ENCODE assay signal across 18 mouse cellular contexts in genomic region chr6:146939026-146939425, GRCm38 (mm10). TPM values are rescaled to one million over a fixed set of nuclear protein-coding genes. Genes with fewer than 3 reads are reported as not detected.
DNase-seq lines count a peak whose midpoint lies in the region; ATAC-seq and TF ChIP-seq lines count a peak whose summit lies in the region.
"Had no signal": no experiment of that assay in that cellular context is flagged by ENCODE, and none has a peak within 500 bp of the region (broad histone marks: within the 10 kb centered on the region; RNA-seq: fewer than 3 reads in every experiment).

No protein-coding gene starts in this region.

- 80% methylated on average over 8 of the region's 8 CpGs for WGBS in limb, embryonic 12.5 days
- WGBS in limb, embryonic 10.5 days, result 89% methylated on average over 8 of the region's 8 CpGs
- whole genome bisulfite sequencing in embryonic facial prominence, embryonic 14.5 days, result 67% methylated on average over 8 of the region's 8 CpGs
- WGBS in kidney, postnatal 0 days, result 68% methylated on average over 8 of the region's 8 CpGs
- 58% methylated on average over 8 of the region's 8 CpGs for WGBS in stomach, postnatal 0 days
- 91% methylated on average over 8 of the region's 8 CpGs for WGBS in forebrain, embryonic 10.5 days

- no peak for TF ChIP-seq EP300 in stomach, postnatal 0 days (optimal IDR thresholded peaks at IDR 0.05)

- no peaks in the 10 kb centered on the region for H3K27me3 ChIP-seq in limb, embryonic 12.5 days
- H3K27me3 ChIP-seq in limb, embryonic 10.5 days (ENCODE audit: low read depth, poor library complexity, severe bottlenecking), result no peaks in the 10 kb centered on the region
- no peaks in the 10 kb centered on the region for H3K27me3 ChIP-seq in embryonic facial prominence, embryonic 14.5 days (replicated peaks; ENCODE audit: control insufficient read depth, insufficient read depth, low read length)
- no peaks in the 10 kb centered on the region for H3K27me3 ChIP-seq in kidney, postnatal 0 days (ENCODE audit: insufficient read depth, low read length)
- no peaks in the 10 kb centered on the region for H3K27me3 ChIP-seq in stomach, postnatal 0 days (ENCODE audit: control insufficient read depth, insufficient read depth, low read length)
- no peaks in the 10 kb centered on the region for H3K27me3 ChIP-seq in forebrain, embryonic 10.5 days (ENCODE audit: poor library complexity, severe bottlenecking)
- H3K27me3 ChIP-seq: forebrain, embryonic 15.5 days; heart, embryonic 12.5 days had no signal

- DNase-seq in limb, embryonic 10.5 days (ENCODE audit: low spot score), result no peak
- peak; percentile 89 for DNase-seq in embryonic facial prominence, embryonic 14.5 days (ENCODE audit: low spot score)
- DNase-seq in kidney, postnatal 0 days (ENCODE audit: low spot score), result no peak
- peak; percentile 50 for DNase-seq in stomach, postnatal 0 days (ENCODE audit: low spot score)
- DNase-seq in left cerebral cortex, postnatal 10 days (ENCODE audit: extremely low spot score in 1 of 2, low spot score in 2 of 2), result no peak
- DNase-seq in forebrain, embryonic 10.5 days (ENCODE audit: extremely low spot score, low spot score), result no peak
- DNase-seq: adrenal gland, postnatal 14 days; cerebellum, postnatal 10 days; gastrocnemius, postnatal 10 days had no signal

- H3K4me1 ChIP-seq in limb, embryonic 12.5 days (replicated peaks), result peaks cover 6% of the 10 kb centered on the region; the same call in 1 of the 2 replicates
- H3K4me1 ChIP-seq in limb, embryonic 10.5 days, result peaks cover 3% of the 10 kb centered on the region; the same call in 1 of the 2 replicates
- H3K4me1 ChIP-seq in embryonic facial prominence, embryonic 14.5 days (ENCODE audit: control insufficient read depth, insufficient read depth, low read length), result peaks cover 7% of the 10 kb centered on the region; the same call in 1 of the 2 replicates
- H3K4me1 ChIP-seq in kidney, postnatal 0 days (replicated peaks; ENCODE audit: insufficient read depth, low read length), result 0 out of 2 replicates have a peak, but pooled peaks cover 7% of the 10 kb centered on the region
- no peaks in the 10 kb centered on the region for H3K4me1 ChIP-seq in stomach, postnatal 0 days (replicated peaks; ENCODE audit: control insufficient read depth, insufficient read depth)
- H3K4me1 ChIP-seq in forebrain, embryonic 10.5 days, result peaks cover 16% of the 10 kb centered on the region
- H3K4me1 ChIP-seq: forebrain, embryonic 15.5 days had no signal

- peaks cover 11% of the 10 kb centered on the region for H3K36me3 ChIP-seq in limb, embryonic 12.5 days
- H3K36me3 ChIP-seq in limb, embryonic 10.5 days, result peaks cover 9% of the 10 kb centered on the region
- H3K36me3 ChIP-seq in embryonic facial prominence, embryonic 14.5 days (ENCODE audit: control insufficient read depth, insufficient read depth, low read length), result peaks cover 14% of the 10 kb centered on the region
- peaks cover 4% of the 10 kb centered on the region; the same call in 1 of the 2 replicates for H3K36me3 ChIP-seq in kidney, postnatal 0 days (ENCODE audit: insufficient read depth, low read length)
- no peaks in the 10 kb centered on the region for H3K36me3 ChIP-seq in stomach, postnatal 0 days (ENCODE audit: control insufficient read depth, insufficient read depth, low read length)
- peaks cover 12% of the 10 kb centered on the region for H3K36me3 ChIP-seq in forebrain, embryonic 10.5 days (replicated peaks)
- H3K36me3 ChIP-seq: forebrain, embryonic 15.5 days; G1E had no signal

- H3K4me2 ChIP-seq in limb, embryonic 12.5 days, result no peak overlapping the region
- H3K4me2 ChIP-seq in embryonic facial prominence, embryonic 14.5 days (ENCODE audit: low read depth, low read length), result no peak overlapping the region
- H3K4me2 ChIP-seq in kidney, postnatal 0 days (ENCODE audit: low read length), result no peak overlapping the region
- H3K4me2 ChIP-seq in stomach, postnatal 0 days (replicated peaks; ENCODE audit: low read depth), result no peak overlapping the region
- H3K4me2 ChIP-seq: forebrain, embryonic 15.5 days; heart, embryonic 12.5 days had no signal

- no peak overlapping the region for H3K9ac ChIP-seq in limb, embryonic 12.5 days (replicated peaks)
- no peak overlapping the region for H3K9ac ChIP-seq in embryonic facial prominence, embryonic 14.5 days (ENCODE audit: low read depth, low read length)
- no peak overlapping the region for H3K9ac ChIP-seq in kidney, postnatal 0 days (ENCODE audit: low read depth, low read length)
- H3K9ac ChIP-seq in stomach, postnatal 0 days (ENCODE audit: low read length), result no peak overlapping the region
- H3K9ac ChIP-seq: forebrain, embryonic 15.5 days; heart, embryonic 12.5 days had no signal

- no peak overlapping the region for H3K27ac ChIP-seq in limb, embryonic 12.5 days
- H3K27ac ChIP-seq in limb, embryonic 10.5 days, result no peak overlapping the region
- H3K27ac ChIP-seq in embryonic facial prominence, embryonic 14.5 days (replicated peaks; ENCODE audit: low read depth, low read length), result no peak overlapping the region
- no peak overlapping the region for H3K27ac ChIP-seq in kidney, postnatal 0 days
- peak overlapping the region; percentile 24 for H3K27ac ChIP-seq in stomach, postnatal 0 days (replicated peaks)
- H3K27ac ChIP-seq in forebrain, embryonic 10.5 days, result no peak overlapping the region
- H3K27ac ChIP-seq: forebrain, embryonic 15.5 days; hindbrain, embryonic 10.5 days had no signal

- no peak overlapping the region for H3K4me3 ChIP-seq in limb, embryonic 12.5 days (replicated peaks)
- H3K4me3 ChIP-seq in limb, embryonic 10.5 days, result no peak overlapping the region
- H3K4me3 ChIP-seq in embryonic facial prominence, embryonic 14.5 days (ENCODE audit: low read depth, low read length), result no peak overlapping the region
- H3K4me3 ChIP-seq in kidney, postnatal 0 days (replicated peaks; ENCODE audit: low read depth, low read length), result no peak overlapping the region
- no peak overlapping the region for H3K4me3 ChIP-seq in stomach, postnatal 0 days (ENCODE audit: low read depth, low read length)
- H3K4me3 ChIP-seq in forebrain, embryonic 10.5 days, result no peak overlapping the region
- H3K4me3 ChIP-seq: forebrain, embryonic 15.5 days; heart, embryonic 12.5 days; hindbrain, embryonic 10.5 days had no signal

- peak; percentile 37; the same call in 1 of the 2 replicates for ATAC-seq in limb, embryonic 12.5 days (ENCODE audit: insufficient number of reproducible peaks, insufficient read depth, low FRiP score, low TSS enrichment, low read depth)
- ATAC-seq in embryonic facial prominence, embryonic 14.5 days (ENCODE audit: low read depth), result peak; percentile 88
- peak; percentile 54; the same call in 1 of the 2 replicates for ATAC-seq in kidney, postnatal 0 days (replicated peaks; ENCODE audit: low FRiP score, low read depth)
- peak; percentile 91 for ATAC-seq in stomach, postnatal 0 days (ENCODE audit: low FRiP score, low TSS enrichment)
- no peak for ATAC-seq in megakaryocyte progenitor cell, adult 5-6 weeks (replicated peaks; ENCODE audit: poor library complexity)
- ATAC-seq: forebrain, embryonic 15.5 days had no signal

- TF ChIP-seq CTCF in kidney, postnatal 0 days (IDR thresholded peaks at IDR 0.05; ENCODE audit: low read depth), result no peak
- TF ChIP-seq CTCF in stomach, postnatal 0 days (IDR thresholded peaks at IDR 0.05; ENCODE audit: low read depth), result no peak

- intact Hi-C loops in left cerebral cortex, postnatal 10 days (cut with DNase I), result no loop called here

- no peaks in the 10 kb centered on the region for H3K9me3 ChIP-seq in limb, embryonic 12.5 days
- H3K9me3 ChIP-seq in limb, embryonic 10.5 days (replicated peaks), result no peaks in the 10 kb centered on the region
- H3K9me3 ChIP-seq in embryonic facial prominence, embryonic 14.5 days (ENCODE audit: control insufficient read depth, low read length), result no peaks in the 10 kb centered on the region
- no peaks in the 10 kb centered on the region for H3K9me3 ChIP-seq in kidney, postnatal 0 days (replicated peaks; ENCODE audit: low read length)
- no peaks in the 10 kb centered on the region for H3K9me3 ChIP-seq in stomach, postnatal 0 days (ENCODE audit: control insufficient read depth, low read length)
- H3K9me3 ChIP-seq in forebrain, embryonic 10.5 days, result no peaks in the 10 kb centered on the region
- H3K9me3 ChIP-seq: forebrain, embryonic 15.5 days; G1E; heart, embryonic 12.5 days; hindbrain, embryonic 10.5 days had no signal

RNA-seq across cellular contexts. Expression of gene 1700034J05Rik, which starts 15.2 kb away (rescaled TPM):
- polyA plus RNA-seq in limb, embryonic 12.5 days (2016; fragmentation: Nextera tagmentation; extraction: Ambion mirVana), result 0.10 and 0.11 TPM in 2 replicates
- polyA plus RNA-seq in limb, embryonic 10.5 days (2016; fragmentation: Nextera tagmentation; extraction: Ambion mirVana), result 0.14 and 0.23 TPM in 2 replicates
- 0.31 and 0.57 TPM in 2 replicates for polyA plus RNA-seq in embryonic facial prominence, embryonic 14.5 days (2014; fragmentation: Nextera tagmentation; extraction: Ambion mirVana)
- 0.09 TPM in 1 of 2 replicates, not detected in the other for polyA plus RNA-seq in kidney, postnatal 0 days (2015; fragmentation: Nextera tagmentation; extraction: Ambion mirVana)
- polyA plus RNA-seq in stomach, postnatal 0 days (2015; fragmentation: Nextera tagmentation; extraction: Ambion mirVana), result 0.11 TPM in 1 of 2 replicates, not detected in the other
- total RNA-seq in left cerebral cortex, postnatal 10 days (2021), result not detected
- 0.07 and 0.11 TPM in 2 replicates for polyA plus RNA-seq in forebrain, embryonic 10.5 days (2016; fragmentation: Nextera tagmentation; extraction: Ambion mirVana)
- not detected in 2 replicates for total RNA-seq in megakaryocyte progenitor cell, adult 5-6 weeks (2015)
- total RNA-seq in megakaryocyte progenitor cell, adult 5-6 weeks (2017), result not detected in 2 replicates
- total RNA-seq: adrenal gland, postnatal 14 days; gastrocnemius, postnatal 10 days; layer of hippocampus, postnatal 14 days; liver, adult 2 months; midbrain, postnatal 0 days had no signal
- polyA plus RNA-seq: forebrain, embryonic 15.5 days; G1E; liver, adult 2 months; midbrain, postnatal 0 days had no signal

RNA-seq across cellular contexts. Expression of gene Ppfibp1, which starts 50.7 kb away (rescaled TPM):
- polyA plus RNA-seq in limb, embryonic 12.5 days (2016; fragmentation: Nextera tagmentation; extraction: Ambion mirVana), result 61.0 and 68.0 TPM in 2 replicates
- polyA plus RNA-seq in limb, embryonic 10.5 days (2016; fragmentation: Nextera tagmentation; extraction: Ambion mirVana), result 31.9 and 37.0 TPM in 2 replicates
- polyA plus RNA-seq in embryonic facial prominence, embryonic 14.5 days (2014; fragmentation: Nextera tagmentation; extraction: Ambion mirVana), result 55.5 and 59.2 TPM in 2 replicates
- 55.9 and 60.2 TPM in 2 replicates for polyA plus RNA-seq in kidney, postnatal 0 days (2015; fragmentation: Nextera tagmentation; extraction: Ambion mirVana)
- polyA plus RNA-seq in stomach, postnatal 0 days (2015; fragmentation: Nextera tagmentation; extraction: Ambion mirVana), result 26.1 and 29.8 TPM in 2 replicates
- 100 to 1,000 TPM in 1 of 2 experiments, 10 to 100 TPM in 1; 96.3 to 100 TPM for total RNA-seq in left cerebral cortex, postnatal 10 days (2021)
- polyA plus RNA-seq in forebrain, embryonic 10.5 days (2016; fragmentation: Nextera tagmentation; extraction: Ambion mirVana), result 30.0 and 32.5 TPM in 2 replicates
- total RNA-seq in megakaryocyte progenitor cell, adult 5-6 weeks (2015), result 6.8 and 9.5 TPM in 2 replicates
- total RNA-seq in megakaryocyte progenitor cell, adult 5-6 weeks (2017), result 9.8 and 19.6 TPM in 2 replicates

Comparison
In these comparisons a context has a peak if more than half of its experiments do, and no peak if none do; other contexts are left out.
1. DNase-seq: peak in embryonic facial prominence, embryonic 14.5 days (single experiment) and stomach, postnatal 0 days (single experiment); none in limb, embryonic 10.5 days (single experiment), kidney, postnatal 0 days (single experiment), left cerebral cortex, postnatal 10 days (0 of 2) and forebrain, embryonic 10.5 days (single experiment).